In the genomic region with DNA sequence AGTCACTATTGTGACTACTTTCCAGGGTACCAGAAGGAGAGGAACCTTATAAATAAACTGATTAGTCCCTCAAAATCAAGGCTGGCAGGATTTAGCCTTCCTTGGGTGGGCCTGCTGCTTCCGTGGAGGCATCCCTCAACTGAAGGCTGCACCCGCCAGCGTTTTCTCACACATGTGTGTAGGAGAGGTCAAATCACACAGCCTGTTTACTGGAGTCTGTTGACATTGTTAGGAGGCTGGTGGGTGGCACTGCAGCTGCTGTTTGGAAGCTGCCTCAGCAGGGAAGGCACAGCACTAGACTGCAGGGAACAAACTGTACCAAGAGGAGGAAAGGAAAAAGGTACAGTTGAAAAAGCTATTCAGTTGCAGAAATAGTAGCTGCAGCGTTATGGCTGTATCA, we compare ENCODE assay signal across 15 mouse cellular contexts.
DNase-seq lines count a peak whose midpoint lies in the region; ATAC-seq and TF ChIP-seq lines count a peak whose summit lies in the region.
"Had no signal": no experiment of that assay in that cellular context is flagged by ENCODE, and none has a peak within 500 bp of the region (broad histone marks: within the 10 kb centered on the region; RNA-seq: fewer than 3 reads in every experiment).

No protein-coding gene starts in this region.

- no peaks in the 10 kb centered on the region for H3K36me3 ChIP-seq in midbrain, embryonic 16.5 days (ENCODE audit: control insufficient read depth, insufficient read depth, low read length)
- no peaks in the 10 kb centered on the region for H3K36me3 ChIP-seq in midbrain, embryonic 14.5 days (ENCODE audit: control insufficient read depth, insufficient read depth, low read length)
- no peaks in the 10 kb centered on the region for H3K36me3 ChIP-seq in hindbrain, embryonic 11.5 days (ENCODE audit: control insufficient read depth, insufficient read depth, low read length)
- no peaks in the 10 kb centered on the region for H3K36me3 ChIP-seq in intestine, embryonic 16.5 days (ENCODE audit: control insufficient read depth, insufficient read depth, low read length)
- H3K36me3 ChIP-seq: embryonic facial prominence, embryonic 10.5 days; heart, embryonic 12.5 days; hindbrain, embryonic 13.5 days; kidney, embryonic 15.5 days; limb, embryonic 15.5 days had no signal

- H3K4me2 ChIP-seq in midbrain, embryonic 16.5 days (ENCODE audit: low read length) = no peak overlapping the region
- H3K4me2 ChIP-seq in midbrain, embryonic 14.5 days (ENCODE audit: low read length) = no peak overlapping the region
- no peak overlapping the region for H3K4me2 ChIP-seq in hindbrain, embryonic 11.5 days (replicated peaks; ENCODE audit: low read depth, low read length)
- H3K4me2 ChIP-seq in intestine, embryonic 16.5 days (ENCODE audit: low read depth, low read length) = no peak overlapping the region
- H3K4me2 ChIP-seq: heart, embryonic 12.5 days; hindbrain, embryonic 13.5 days; kidney, embryonic 15.5 days; limb, embryonic 15.5 days had no signal

- no peak for DNase-seq in midbrain, embryonic 14.5 days
- peak; percentile 62 to 77 for DNase-seq in layer of hippocampus, adult 2 months (ENCODE audit: low spot score in 2 of 2)
- DNase-seq in left cerebral cortex, postnatal 14 days (ENCODE audit: low spot score in 2 of 2) = peak; percentile 44 to 70
- no peak for DNase-seq in liver
- DNase-seq in hindbrain, embryonic 11.5 days (ENCODE audit: low spot score) = no peak
- DNase-seq: adrenal gland, adult 2 months; cerebellum, adult 11 months had no signal

- H3K9ac ChIP-seq in midbrain, embryonic 16.5 days (ENCODE audit: low read depth, low read length) = no peak overlapping the region
- H3K9ac ChIP-seq in midbrain, embryonic 14.5 days (replicated peaks; ENCODE audit: low read length) = no peak overlapping the region
- H3K9ac ChIP-seq in hindbrain, embryonic 11.5 days (ENCODE audit: low read depth, low read length) = no peak overlapping the region
- H3K9ac ChIP-seq in intestine, embryonic 16.5 days (ENCODE audit: low read depth, low read length) = no peak overlapping the region
- H3K9ac ChIP-seq: heart, embryonic 12.5 days; hindbrain, embryonic 13.5 days; kidney, embryonic 15.5 days; limb, embryonic 15.5 days had no signal

- WGBS in midbrain, embryonic 16.5 days = 44% methylated on average over 4 of the region's 4 CpGs
- 34% methylated on average over 4 of the region's 4 CpGs for WGBS in midbrain, embryonic 14.5 days
- 38% methylated on average over 4 of the region's 4 CpGs for WGBS in hindbrain, embryonic 11.5 days
- WGBS in intestine, embryonic 16.5 days = 23% methylated on average over 4 of the region's 4 CpGs

- H3K4me3 ChIP-seq in midbrain, embryonic 16.5 days (ENCODE audit: low read depth, low read length) = no peak overlapping the region
- no peak overlapping the region for H3K4me3 ChIP-seq in midbrain, embryonic 14.5 days (replicated peaks; ENCODE audit: low read depth, low read length)
- H3K4me3 ChIP-seq in layer of hippocampus, adult 2 months = no peak overlapping the region
- H3K4me3 ChIP-seq in hindbrain, embryonic 11.5 days (ENCODE audit: low read depth, low read length) = no peak overlapping the region
- no peak overlapping the region for H3K4me3 ChIP-seq in intestine, embryonic 16.5 days (ENCODE audit: low read length)
- H3K4me3 ChIP-seq: embryonic facial prominence, embryonic 10.5 days; heart, embryonic 12.5 days; hindbrain, embryonic 13.5 days; kidney, embryonic 15.5 days; limb, embryonic 15.5 days had no signal

- H3K27me3 ChIP-seq in midbrain, embryonic 16.5 days (ENCODE audit: control insufficient read depth, insufficient read depth, low read depth, low read length) = no peaks in the 10 kb centered on the region
- H3K27me3 ChIP-seq in midbrain, embryonic 14.5 days (ENCODE audit: control insufficient read depth, insufficient read depth, low read length) = no peaks in the 10 kb centered on the region
- H3K27me3 ChIP-seq in hindbrain, embryonic 11.5 days (ENCODE audit: control insufficient read depth, insufficient read depth, low read length) = no peaks in the 10 kb centered on the region
- H3K27me3 ChIP-seq in intestine, embryonic 16.5 days (replicated peaks; ENCODE audit: control insufficient read depth, insufficient read depth, low read length) = no peaks in the 10 kb centered on the region
- H3K27me3 ChIP-seq: heart, embryonic 12.5 days; hindbrain, embryonic 13.5 days; kidney, embryonic 15.5 days; limb, embryonic 15.5 days had no signal

- TF ChIP-seq CTCF in layer of hippocampus, adult 2 months (conservative IDR thresholded peaks at IDR 0.05) = no peak

- H3K9me3 ChIP-seq in midbrain, embryonic 16.5 days (replicated peaks; ENCODE audit: control insufficient read depth, low read length, poor library complexity, severe bottlenecking) = no peaks in the 10 kb centered on the region
- H3K9me3 ChIP-seq in midbrain, embryonic 14.5 days (ENCODE audit: control insufficient read depth, low read length) = no peaks in the 10 kb centered on the region
- no peaks in the 10 kb centered on the region for H3K9me3 ChIP-seq in hindbrain, embryonic 11.5 days (ENCODE audit: control insufficient read depth, low read length)
- H3K9me3 ChIP-seq in intestine, embryonic 16.5 days (ENCODE audit: control insufficient read depth, low read length) = no peaks in the 10 kb centered on the region
- H3K9me3 ChIP-seq: embryonic facial prominence, embryonic 10.5 days; heart, embryonic 12.5 days; hindbrain, embryonic 13.5 days; kidney, embryonic 15.5 days; limb, embryonic 15.5 days had no signal

- ATAC-seq in midbrain, embryonic 16.5 days = no peak
- no peak for ATAC-seq in midbrain, embryonic 14.5 days (ENCODE audit: low FRiP score, low TSS enrichment)
- no peak for ATAC-seq in hindbrain, embryonic 11.5 days (ENCODE audit: low FRiP score)
- ATAC-seq in intestine, embryonic 16.5 days = no peak
- ATAC-seq: CD4-positive, CD25-positive, alpha-beta regulatory T cell, adult 4 months had no signal

- intact Hi-C loops in left cerebral cortex, postnatal 14 days (cut with DNase I) = loop anchor here (10.0 kb wide), 2 partner anchors 124 to 216 kb away; no protein-coding TSS in a partner anchor

- 0 out of 2 replicates have a peak overlapping the region, but pooled peaks have one; percentile 20 for H3K27ac ChIP-seq in midbrain, embryonic 16.5 days (ENCODE audit: low read length)
- no peak overlapping the region for H3K27ac ChIP-seq in midbrain, embryonic 14.5 days (replicated peaks; ENCODE audit: low read depth, low read length)
- H3K27ac ChIP-seq in layer of hippocampus, adult 2 months = peak overlapping the region; percentile 70
- H3K27ac ChIP-seq in hindbrain, embryonic 11.5 days (ENCODE audit: low read depth, low read length) = no peak overlapping the region
- H3K27ac ChIP-seq in intestine, embryonic 16.5 days (ENCODE audit: low read length) = no peak overlapping the region
- H3K27ac ChIP-seq: embryonic facial prominence, embryonic 10.5 days; hindbrain, embryonic 13.5 days; kidney, embryonic 15.5 days; limb, embryonic 15.5 days had no signal

- H3K4me1 ChIP-seq in midbrain, embryonic 16.5 days (ENCODE audit: control insufficient read depth, insufficient read depth, low read length) = peaks cover 4% of the 10 kb centered on the region; the same call in 1 of the 2 replicates
- H3K4me1 ChIP-seq in midbrain, embryonic 14.5 days (ENCODE audit: control insufficient read depth, insufficient read depth, low read length) = peaks cover 4% of the 10 kb centered on the region; the same call in 1 of the 2 replicates
- no peaks in the 10 kb centered on the region for H3K4me1 ChIP-seq in hindbrain, embryonic 11.5 days (replicated peaks; ENCODE audit: control insufficient read depth, insufficient read depth, low read length)
- H3K4me1 ChIP-seq in intestine, embryonic 16.5 days (ENCODE audit: control insufficient read depth, insufficient read depth, low read length) = no peaks in the 10 kb centered on the region
- H3K4me1 ChIP-seq: heart, embryonic 12.5 days; kidney, embryonic 15.5 days; limb, embryonic 15.5 days had no signal

Comparison
In these comparisons a context has a peak if more than half of its experiments do, and no peak if none do; other contexts are left out.
1. H3K27ac ChIP-seq: peak in midbrain, embryonic 16.5 days (single experiment) and layer of hippocampus, adult 2 months (single experiment); none in midbrain, embryonic 14.5 days (single experiment), hindbrain, embryonic 11.5 days (single experiment) and intestine, embryonic 16.5 days (single experiment).
2. DNase-seq: peak in layer of hippocampus, adult 2 months (2 of 2) and left cerebral cortex, postnatal 14 days (2 of 2); none in midbrain, embryonic 14.5 days (single experiment), liver (single experiment) and hindbrain, embryonic 11.5 days (single experiment).